Mouse (Mus musculus) lung, postnatal 0 days (tissue): Measurements from ENCODE around the gene Acap1. TPM values are rescaled to one million over a fixed set of nuclear protein-coding genes. Genes with fewer than 3 reads are reported as not detected.
"Not testable (repeated sequence)": the region's sequence is repeated elsewhere in the genome, so short reads cannot be mapped to it uniquely, and the experiment has no call there.

Experiments used
- ATAC-seq: fragments of 200-750 bp; cut with Nextera tagmentation; 2 replicates; pipeline ENCODE4 v1.8.0; 2017; ENCODE audit warnings: moderate library complexity
- DNase-seq: peaks from one replicate; pipeline ENCODE4 v3.0.0-alpha.2; 2016; ENCODE audit warnings: low spot score
- H3K27ac ChIP-seq: fragments of 300-500 bp; sonication (generic); 2 replicates; pipeline ENCODE4 v1.5.1; 2014; ENCODE audit warnings: antibody characterized with exemption, mild to moderate bottlenecking, low read length, mixed read lengths
- H3K27me3 ChIP-seq: fragments of 300-500 bp; sonication (generic); replicated peaks from 2 replicates; pipeline ENCODE4 v1.6.1; 2014; ENCODE audit warnings: low read length, mixed read lengths; ENCODE audit not compliant: insufficient read depth
- H3K36me3 ChIP-seq: fragments of 300-500 bp; sonication (generic); 2 replicates; pipeline ENCODE4 v1.6.1; 2014; ENCODE audit warnings: low read length, mixed read lengths; ENCODE audit not compliant: insufficient read depth
- H3K4me1 ChIP-seq: fragments of 300-500 bp; sonication (generic); 2 replicates; pipeline ENCODE4 v1.6.1; 2014; ENCODE audit warnings: antibody characterized with exemption, low read depth, low read length, mixed read lengths; ENCODE audit not compliant: insufficient read depth
- H3K4me2 ChIP-seq: fragments of 300-500 bp; sonication (generic); replicated peaks from 2 replicates; pipeline ENCODE4 v1.6.1; 2014; ENCODE audit warnings: low read depth, mild to moderate bottlenecking, low read length, moderate library complexity, mixed read lengths
- H3K4me3 ChIP-seq: fragments of 300-500 bp; sonication (generic); 2 replicates; pipeline ENCODE4 v1.5.1; 2014; ENCODE audit warnings: low read depth, low read length
- H3K9ac ChIP-seq: fragments of 300-500 bp; sonication (generic); replicated peaks from 2 replicates; pipeline ENCODE4 v1.6.1; 2014; ENCODE audit warnings: low read depth, mild to moderate bottlenecking
- H3K9me3 ChIP-seq: fragments of 300-500 bp; sonication (generic); 2 replicates; pipeline ENCODE4 v1.6.1; 2016; ENCODE audit warnings: low read length, mixed read lengths
- CTCF ChIP-seq: IDR thresholded peaks from 2 replicates; pipeline ENCODE4 v1.5.1; 2016; ENCODE audit warnings: antibody characterized with exemption, mild to moderate bottlenecking
- EP300 ChIP-seq: IDR thresholded peaks from 2 replicates; pipeline ENCODE4 v1.6.1; 2016; ENCODE audit warnings: antibody characterized with exemption, mild to moderate bottlenecking, control low read depth
- WGBS: fragments of 180-500 bp; shearing (Covaris S2); extraction: QIAGEN DNeasy Blood & Tissue Kit; methylation state at CpG from one replicate; pipeline ENCODE4 v1.1.7; 2014; 5-methylcytosine and 5-hydroxymethylcytosine counted together
- polyA plus RNA-seq: library from polyadenylated mRNA; unstranded; fragments of >200 nt; fragmentation: Nextera tagmentation; extraction: Ambion mirVana; gene quantifications from 2 replicates; pipeline ENCODE4 v1.2.1, GENCODE M21; 2015

Acap1 gene
- polyA plus RNA-seq, 1 experiment from 2014 or later = 1.7 TPM

DNA sequence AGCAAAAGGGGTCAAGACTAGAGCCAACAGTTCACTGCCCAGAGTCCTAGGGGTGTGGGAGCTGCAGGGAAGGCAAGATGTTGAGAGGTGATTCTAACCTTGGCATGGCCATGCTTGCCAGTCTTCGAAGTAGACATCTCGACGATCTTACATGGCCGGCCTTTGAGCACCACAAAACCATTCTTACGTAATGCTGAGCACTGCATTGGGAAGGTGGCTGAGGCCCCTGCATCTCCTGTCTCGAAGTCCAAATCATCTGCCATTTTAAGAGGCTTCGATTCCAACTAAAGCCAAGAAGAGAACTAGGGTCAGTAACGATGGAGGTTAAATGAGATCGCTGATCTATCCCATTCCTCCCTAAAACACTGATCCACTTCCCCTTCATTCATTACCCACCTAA, 23.7 kb upstream of the Acap1 start:
- DNase-seq = no peak

DNA sequence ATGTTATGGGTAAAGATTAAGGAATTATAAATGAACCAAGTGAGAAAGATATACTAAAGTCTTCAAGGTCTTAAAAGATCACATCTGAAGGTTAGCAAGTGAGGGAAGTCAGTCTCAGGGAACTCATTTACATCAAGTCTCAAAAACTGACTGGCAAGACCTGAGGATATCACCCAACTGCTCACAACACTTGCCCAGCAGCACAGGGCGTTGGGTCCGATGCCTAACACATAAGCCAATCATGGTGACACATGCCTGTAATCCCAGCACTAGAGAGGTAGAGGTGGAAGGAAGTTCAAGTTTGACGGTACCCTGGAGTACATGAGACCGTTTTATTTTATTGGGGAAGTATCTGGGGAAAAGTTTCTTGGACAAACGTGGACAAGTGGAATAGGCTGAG, 22.8 kb upstream of the Acap1 start:
- ATAC-seq = no peak
- Histone ChIP-seq H3K36me3 (peaks cover 30% of the 10 kb centered on the region), H3K4me1 (peaks cover 16% of the 10 kb centered on the region; the same call in 1 of the 2 replicates), H3K4me3 (no peak overlapping the region), H3K4me2 (no peak overlapping the region), H3K27ac (no peak overlapping the region), H3K27me3 (no peaks in the 10 kb centered on the region), H3K9me3 (no peaks in the 10 kb centered on the region), H3K9ac (no peak overlapping the region)
- DNase-seq = no peak
- TF ChIP-seq CTCF (no peak), EP300 (no peak)
- WGBS = 75% methylated on average over 5 of the region's 5 CpGs

More for the DNA sequence above, 23.7 kb upstream of the Acap1 start:
- Histone ChIP-seq H3K4me2 (peak overlapping the region; percentile 99), H3K27ac (peak overlapping the region; percentile 96), H3K9me3 (no peaks in the 10 kb centered on the region), H3K9ac (peak overlapping the region; percentile 89; the same call in 1 of the 2 replicates), H3K36me3 (peaks cover 30% of the 10 kb centered on the region), H3K27me3 (no peaks in the 10 kb centered on the region), H3K4me3 (peak overlapping the region; percentile 92; the same call in 1 of the 2 replicates), H3K4me1 (peaks cover 16% of the 10 kb centered on the region; the same call in 1 of the 2 replicates)
- 66% methylated on average over 9 of the region's 9 CpGs for WGBS
- no peak for ATAC-seq
- TF ChIP-seq CTCF (no peak), EP300 (no peak)

DNA sequence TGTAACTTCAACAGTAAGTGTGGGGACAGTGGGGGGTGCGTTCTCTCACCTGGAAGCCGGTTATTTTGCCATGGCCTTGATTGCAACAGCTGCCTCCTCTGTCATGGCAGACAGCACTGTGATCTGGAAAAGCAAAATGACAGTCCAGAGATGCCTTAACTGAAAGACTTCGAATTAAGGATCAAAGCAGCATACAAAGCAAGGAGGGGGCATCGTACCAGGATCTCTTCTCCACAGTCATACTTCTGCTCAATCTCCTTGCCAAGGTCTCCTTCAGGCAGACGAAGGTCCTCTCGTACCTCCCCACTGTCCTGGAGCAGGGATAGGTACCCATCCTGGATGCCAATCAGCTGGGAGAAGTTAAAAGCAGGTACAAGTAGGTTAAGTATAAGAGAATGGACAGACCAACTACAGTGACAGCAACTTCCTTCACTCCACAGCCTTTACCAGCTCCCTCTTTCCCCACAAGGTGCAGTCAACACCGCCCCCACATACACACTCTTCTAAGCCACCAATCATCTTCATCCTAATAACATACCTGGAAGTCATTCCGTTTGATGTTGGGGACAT, 22.1 kb upstream of the Acap1 start:
- no peaks in the 10 kb centered on the region for H3K27me3 ChIP-seq
- H3K36me3 ChIP-seq = peaks cover 30% of the 10 kb centered on the region
- DNase-seq (no peak), ATAC-seq (no peak)
- H3K4me3 ChIP-seq = no peak overlapping the region
- 82% methylated on average over 8 of the region's 8 CpGs for WGBS
- H3K4me1 ChIP-seq = peaks cover 16% of the 10 kb centered on the region; the same call in 1 of the 2 replicates
- no peak overlapping the region for H3K27ac ChIP-seq
- H3K9me3 ChIP-seq = no peaks in the 10 kb centered on the region
- H3K4me2 ChIP-seq = no peak overlapping the region
- no peak overlapping the region for H3K9ac ChIP-seq
- no peak for TF ChIP-seq CTCF
- no peak for TF ChIP-seq EP300

DNA sequence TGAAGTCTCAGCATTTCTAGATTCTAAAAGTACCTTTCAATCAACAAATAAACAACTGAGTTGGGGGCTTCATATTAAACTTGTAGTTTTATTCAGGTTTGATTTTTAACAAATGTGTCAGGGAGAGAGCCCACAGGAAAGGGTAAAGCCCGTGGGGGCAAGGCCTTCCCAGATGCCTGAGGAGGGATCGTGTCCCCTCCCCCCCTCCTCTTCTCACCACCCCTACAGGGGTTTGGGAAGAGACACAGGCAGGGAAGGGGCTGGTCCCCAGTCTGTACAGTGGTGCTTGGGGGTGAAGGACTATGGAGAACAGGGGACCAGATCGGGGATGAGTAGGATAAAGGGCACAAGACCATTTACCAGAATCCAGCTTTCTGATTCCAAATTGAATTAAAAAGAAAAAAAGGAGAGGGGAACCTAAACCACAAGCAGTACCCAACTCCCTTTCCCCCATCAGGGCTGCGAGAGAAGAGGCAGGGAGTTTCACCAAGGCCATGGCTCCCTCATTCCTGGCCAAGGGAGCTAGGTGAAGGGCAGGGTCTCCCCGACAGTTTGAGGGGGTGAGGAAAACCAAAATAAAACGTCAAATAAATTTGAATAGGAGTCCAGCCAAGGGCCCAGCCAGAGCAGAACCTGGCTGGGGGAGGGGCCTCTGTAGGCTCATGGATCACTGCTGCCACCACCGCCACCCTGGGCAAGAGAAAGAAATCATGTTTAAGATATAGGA, 21.5 kb upstream of the Acap1 start:
- not testable (repeated sequence) for ATAC-seq, H3K4me2 ChIP-seq
- WGBS = 46% methylated on average over 6 of the region's 7 CpGs

DNA sequence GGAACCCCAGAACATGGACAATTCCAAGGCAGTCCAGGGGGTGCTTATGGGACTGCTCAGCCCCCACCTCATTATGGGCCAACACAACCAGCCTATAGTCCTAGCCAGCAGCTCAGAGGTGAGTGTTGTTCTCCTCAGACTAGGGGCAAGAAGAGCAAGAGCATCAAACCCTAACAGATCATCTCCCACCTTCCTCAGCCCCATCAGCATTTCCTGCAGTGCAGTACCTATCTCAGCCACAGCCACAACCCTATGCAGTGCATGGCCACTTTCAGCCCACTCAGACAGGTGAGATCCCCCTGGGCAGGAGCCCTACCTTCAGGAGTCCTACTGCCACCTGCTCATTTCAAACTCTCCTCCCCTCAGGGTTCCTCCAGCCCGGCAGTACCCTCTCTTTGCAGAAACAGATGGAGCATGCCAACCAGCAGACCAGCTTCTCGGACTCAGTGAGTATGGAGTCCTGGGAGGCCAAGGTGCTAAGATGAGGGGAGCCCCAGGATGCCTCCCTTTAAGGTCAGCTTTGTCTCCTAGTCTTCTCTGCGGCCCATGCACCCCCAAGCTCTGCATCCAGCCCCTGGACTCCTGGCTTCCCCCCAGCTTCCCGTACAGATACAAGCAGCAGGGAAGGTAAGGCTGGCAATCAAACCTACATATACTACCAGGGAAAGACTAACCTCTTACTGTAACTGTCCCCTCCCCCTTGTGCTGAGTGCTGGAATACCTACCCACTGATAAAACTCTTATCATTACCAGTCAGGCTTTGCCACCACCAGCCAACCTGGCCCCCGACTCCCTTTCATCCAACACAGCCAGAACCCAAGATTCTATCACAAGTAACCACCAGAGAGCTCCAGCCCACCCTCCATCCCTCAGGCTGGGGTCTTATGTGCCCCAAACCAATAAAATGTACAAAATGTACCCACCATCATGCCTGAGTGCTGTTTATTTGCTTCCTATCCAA, 20.6 kb upstream of the Acap1 start:
- TF ChIP-seq CTCF = 0 out of 2 replicates have a peak, but pooled peaks have one; percentile 17
- TF ChIP-seq EP300 = no peak
- H3K9ac ChIP-seq = no peak overlapping the region
- H3K9me3 ChIP-seq = no peaks in the 10 kb centered on the region
- 58% methylated on average over 5 of the region's 5 CpGs for WGBS
- no peak overlapping the region for H3K4me3 ChIP-seq
- ATAC-seq = no peak
- H3K4me1 ChIP-seq = peaks cover 16% of the 10 kb centered on the region; the same call in 1 of the 2 replicates
- H3K36me3 ChIP-seq = peaks cover 42% of the 10 kb centered on the region
- H3K27ac ChIP-seq = no peak overlapping the region
- H3K27me3 ChIP-seq = no peaks in the 10 kb centered on the region
- no peak for DNase-seq
- no peak overlapping the region for H3K4me2 ChIP-seq

More for the DNA sequence above, 21.5 kb upstream of the Acap1 start:
- H3K27me3 ChIP-seq, H3K4me3 ChIP-seq, DNase-seq, H3K27ac ChIP-seq, H3K9ac ChIP-seq, H3K9me3 ChIP-seq: not testable (repeated sequence)
- peaks cover 34% of the 10 kb centered on the region for H3K36me3 ChIP-seq
- peaks cover 16% of the 10 kb centered on the region; the same call in 1 of the 2 replicates for H3K4me1 ChIP-seq

DNA sequence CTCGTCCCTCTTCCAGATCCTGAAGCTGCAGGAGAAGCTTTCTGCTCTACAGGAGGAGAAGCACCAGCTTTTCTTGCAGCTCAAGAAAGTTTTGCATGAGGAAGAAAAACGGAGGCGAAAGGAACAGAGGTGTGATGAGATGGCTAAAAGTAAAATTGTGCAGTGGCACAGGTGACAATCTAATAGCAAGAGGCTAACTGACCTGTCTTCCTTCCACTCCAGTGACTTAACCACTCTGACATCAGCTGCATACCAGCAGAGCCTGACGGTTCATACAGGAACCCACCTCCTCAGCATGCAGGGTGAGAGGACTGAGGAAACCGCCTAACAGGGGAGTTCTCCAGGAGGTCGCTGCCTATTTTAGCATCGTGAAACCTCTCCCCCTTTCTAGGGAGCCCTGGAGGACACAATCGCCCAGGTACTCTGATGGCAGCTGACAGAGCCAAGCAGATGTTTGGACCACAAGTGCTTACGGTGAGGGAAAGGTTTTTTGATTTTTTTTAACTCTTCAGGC, 19.6 kb upstream of the Acap1 start:
- ATAC-seq = no peak

More for the DNA sequence above, 19.6 kb upstream of the Acap1 start:
- Histone ChIP-seq H3K27me3 (no peaks in the 10 kb centered on the region), H3K27ac (peak overlapping the region; percentile 86; the same call in 1 of the 2 replicates), H3K9me3 (no peaks in the 10 kb centered on the region), H3K36me3 (peaks cover 49% of the 10 kb centered on the region), H3K4me2 (peak overlapping the region; percentile 98), H3K9ac (no peak overlapping the region), H3K4me3 (peak overlapping the region; percentile 70; the same call in 1 of the 2 replicates), H3K4me1 (peaks cover 16% of the 10 kb centered on the region; the same call in 1 of the 2 replicates)
- WGBS = 25% methylated on average over 9 of the region's 9 CpGs
- TF ChIP-seq EP300 = no peak
- TF ChIP-seq CTCF = no peak
- DNase-seq = no peak
